Mouse (Mus musculus): ENCODE results near the gene Mrps15. TPM values are rescaled to one million over a fixed set of nuclear protein-coding genes. Genes with fewer than 3 reads are reported as not detected.
"Not testable (repeated sequence)": the region's sequence is repeated elsewhere in the genome, so short reads cannot be mapped to it uniquely, and the experiment has no call there.

The Mrps15 gene
- polyA plus RNA-seq, 1 experiment: 98.1 TPM

DNA sequence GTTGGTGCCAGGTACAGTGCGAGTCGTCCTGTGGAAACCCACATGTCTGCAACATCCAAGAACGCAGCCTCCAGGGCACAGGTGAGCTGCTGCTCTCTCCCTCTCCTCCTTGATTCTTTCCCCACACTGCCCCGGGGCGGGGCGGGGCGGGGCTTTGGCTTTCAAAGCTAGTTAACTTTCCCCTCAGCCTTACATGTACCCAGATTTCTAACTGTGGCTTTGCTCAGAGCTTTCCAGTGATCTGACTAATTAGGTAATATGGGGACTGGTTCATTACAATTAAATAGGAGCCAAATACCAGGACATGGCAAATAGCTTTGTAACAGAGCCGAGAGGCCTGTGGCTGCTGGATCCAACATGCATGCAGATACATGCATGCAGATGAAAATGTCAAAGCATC lies 37.7 kb downstream of the Mrps15 start:
- TF ChIP-seq POLR2A (IDR thresholded peaks at IDR 0.05; ENCODE audit: borderline replicate concordance, control insufficient read depth, low read depth, low read length): no peak
- no peak for TF ChIP-seq CTCF (IDR thresholded peaks at IDR 0.05; ENCODE audit: control insufficient read depth, insufficient read depth, low read length)
- 75% methylated on average over 8 of the region's 8 CpGs for WGBS

DNA sequence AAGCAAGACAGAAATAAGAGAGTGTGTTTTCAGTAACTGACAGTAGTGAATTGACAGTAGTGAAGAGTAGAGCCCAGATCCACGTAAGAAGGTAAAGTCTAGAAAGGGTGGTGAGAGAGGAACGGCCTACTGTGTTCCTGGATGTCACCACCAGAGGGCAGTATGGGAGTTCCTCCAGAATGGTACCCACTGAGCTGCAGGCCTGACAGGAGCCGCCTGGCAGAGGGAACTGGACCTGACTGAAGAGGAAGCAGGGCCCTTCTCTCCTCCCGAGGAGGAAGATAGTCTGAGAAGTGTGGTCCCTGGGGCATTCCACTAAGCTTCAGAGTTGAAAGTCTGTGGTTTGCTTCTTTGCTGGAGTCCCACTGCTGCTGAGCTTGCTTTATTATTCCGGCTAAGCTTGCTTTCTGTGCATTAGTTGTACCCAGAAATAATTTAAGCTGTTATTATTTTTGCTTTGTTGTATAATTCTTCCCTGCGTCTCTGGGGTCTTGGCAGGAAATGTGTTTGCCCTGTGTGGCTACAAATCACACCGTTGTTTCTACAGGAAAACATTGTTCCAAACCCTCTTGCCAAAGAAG lies 39.4 kb downstream of the Mrps15 start:
- TF ChIP-seq CTCF (IDR thresholded peaks at IDR 0.05; ENCODE audit: control insufficient read depth, insufficient read depth, low read length) (peak; percentile 97), POLR2A (IDR thresholded peaks at IDR 0.05; ENCODE audit: borderline replicate concordance, control insufficient read depth, low read depth, low read length) (no peak)
- Histone ChIP-seq H3K27ac (ENCODE audit: control insufficient read depth, insufficient read depth, low read depth, low read length, poor library complexity) (no peak overlapping the region), H3K4me3 (replicated peaks; ENCODE audit: control insufficient read depth, low read depth, low read length) (no peak overlapping the region), H3K4me1 (ENCODE audit: control insufficient read depth, insufficient read depth, low read length) (no peaks in the 10 kb centered on the region; the same call in 1 of the 2 replicates)
- WGBS: 7% methylated on average over 7 of the region's 7 CpGs

More for the DNA sequence above, 37.7 kb downstream of the Mrps15 start:
- Histone ChIP-seq H3K4me1 (ENCODE audit: control insufficient read depth, insufficient read depth, low read length) (no peaks in the 10 kb centered on the region), H3K4me3 (replicated peaks; ENCODE audit: control insufficient read depth, low read depth, low read length) (no peak overlapping the region), H3K27ac (ENCODE audit: control insufficient read depth, insufficient read depth, low read depth, low read length, poor library complexity) (no peak overlapping the region)

DNA sequence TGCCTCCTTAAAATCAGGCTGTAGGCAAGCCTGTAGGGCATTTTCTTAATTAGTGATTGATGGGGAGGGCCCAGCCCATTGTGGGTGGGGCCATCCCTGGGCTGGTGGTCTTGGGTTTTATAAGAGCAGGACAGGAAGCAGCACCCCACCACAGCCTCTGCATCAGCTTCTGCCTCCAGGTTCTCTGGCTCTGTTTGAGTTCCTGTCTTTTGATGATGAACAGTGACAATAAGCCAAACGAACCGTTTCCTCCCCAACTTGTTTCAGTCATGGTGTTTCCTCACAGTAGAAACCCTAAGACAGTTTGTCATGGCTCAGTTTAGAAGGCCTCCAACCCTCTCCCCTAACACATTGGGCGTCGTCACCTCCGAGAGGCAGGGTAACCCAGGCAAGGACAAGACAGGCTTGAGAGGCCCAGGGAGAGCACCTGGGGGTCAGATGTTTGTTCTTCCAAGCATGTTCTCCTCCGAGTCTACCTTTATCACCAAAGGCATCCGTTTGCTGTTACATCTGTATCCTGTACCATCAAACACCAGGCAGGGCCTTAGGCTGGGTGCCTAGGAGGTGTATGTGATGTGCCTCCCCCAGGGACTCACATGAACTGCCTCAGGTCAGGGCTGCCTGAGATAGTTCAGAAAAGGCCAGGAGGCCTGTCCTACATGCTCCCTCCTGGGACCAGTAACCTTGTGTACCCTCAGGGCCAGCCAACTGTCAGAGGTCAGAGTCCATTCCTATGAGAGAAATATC lies 43.5 kb downstream of the Mrps15 start:
- no peak overlapping the region for H3K27ac ChIP-seq (ENCODE audit: control insufficient read depth, insufficient read depth, low read depth, low read length, poor library complexity)
- WGBS: 37% methylated on average over 7 of the region's 7 CpGs
- no peaks in the 10 kb centered on the region; the same call in 1 of the 2 replicates for H3K4me1 ChIP-seq (ENCODE audit: control insufficient read depth, insufficient read depth, low read length)
- no peak for TF ChIP-seq CTCF (IDR thresholded peaks at IDR 0.05; ENCODE audit: control insufficient read depth, insufficient read depth, low read length)
- TF ChIP-seq POLR2A (IDR thresholded peaks at IDR 0.05; ENCODE audit: borderline replicate concordance, control insufficient read depth, low read depth, low read length): no peak
- no peak overlapping the region for H3K4me3 ChIP-seq (replicated peaks; ENCODE audit: control insufficient read depth, low read depth, low read length)

DNA sequence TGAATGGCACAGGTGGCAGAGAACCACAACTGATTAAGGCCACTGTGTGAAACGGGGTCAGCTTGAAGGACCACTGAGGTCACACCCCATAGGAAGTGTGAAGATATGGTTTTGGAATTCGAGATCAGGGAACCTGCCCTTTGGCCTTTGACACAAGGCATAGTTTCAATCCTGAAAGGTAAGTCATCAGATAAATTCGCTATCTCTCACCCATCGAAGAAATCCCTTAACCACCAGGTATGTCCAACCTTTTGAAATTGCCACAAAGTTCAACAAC lies 44.1 kb downstream of the Mrps15 start:
- H3K4me1 ChIP-seq (ENCODE audit: control insufficient read depth, insufficient read depth, low read length): no peaks in the 10 kb centered on the region; the same call in 1 of the 2 replicates
- no peak overlapping the region for H3K27ac ChIP-seq (ENCODE audit: control insufficient read depth, insufficient read depth, low read depth, low read length, poor library complexity)
- H3K4me3 ChIP-seq (replicated peaks; ENCODE audit: control insufficient read depth, low read depth, low read length): no peak overlapping the region
- WGBS: 70% methylated on average over 4 of the region's 4 CpGs
- TF ChIP-seq CTCF (IDR thresholded peaks at IDR 0.05; ENCODE audit: control insufficient read depth, insufficient read depth, low read length) (no peak), POLR2A (IDR thresholded peaks at IDR 0.05; ENCODE audit: borderline replicate concordance, control insufficient read depth, low read depth, low read length) (no peak)

DNA sequence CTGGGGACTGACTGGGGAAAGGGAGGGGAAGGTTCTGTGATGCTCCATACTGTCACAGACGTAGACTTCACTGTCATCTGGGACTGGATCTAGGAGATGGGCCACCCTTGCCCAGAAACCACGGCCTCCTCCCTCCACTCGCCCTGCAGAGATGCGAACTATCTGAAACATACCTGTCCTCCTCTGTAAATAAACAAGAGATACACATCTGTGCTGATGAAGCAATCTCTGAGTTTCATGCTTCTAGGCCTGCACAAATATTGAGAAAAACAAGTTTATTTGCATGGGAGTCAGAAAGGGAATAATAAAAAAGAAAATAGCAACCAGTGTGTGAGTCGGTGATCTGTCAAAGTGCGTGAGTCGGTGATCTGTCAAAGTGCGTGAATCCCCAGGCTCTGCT lies 45.1 kb downstream of the Mrps15 start:
- no peak for TF ChIP-seq POLR2A (IDR thresholded peaks at IDR 0.05; ENCODE audit: borderline replicate concordance, control insufficient read depth, low read depth, low read length)
- no peak for TF ChIP-seq CTCF (IDR thresholded peaks at IDR 0.05; ENCODE audit: control insufficient read depth, insufficient read depth, low read length)
- Histone ChIP-seq H3K27ac (ENCODE audit: control insufficient read depth, insufficient read depth, low read depth, low read length, poor library complexity) (no peak overlapping the region), H3K4me1 (ENCODE audit: control insufficient read depth, insufficient read depth, low read length) (no peaks in the 10 kb centered on the region; the same call in 1 of the 2 replicates), H3K4me3 (replicated peaks; ENCODE audit: control insufficient read depth, low read depth, low read length) (no peak overlapping the region)
- whole genome bisulfite sequencing: 84% methylated on average over 8 of the region's 8 CpGs

DNA sequence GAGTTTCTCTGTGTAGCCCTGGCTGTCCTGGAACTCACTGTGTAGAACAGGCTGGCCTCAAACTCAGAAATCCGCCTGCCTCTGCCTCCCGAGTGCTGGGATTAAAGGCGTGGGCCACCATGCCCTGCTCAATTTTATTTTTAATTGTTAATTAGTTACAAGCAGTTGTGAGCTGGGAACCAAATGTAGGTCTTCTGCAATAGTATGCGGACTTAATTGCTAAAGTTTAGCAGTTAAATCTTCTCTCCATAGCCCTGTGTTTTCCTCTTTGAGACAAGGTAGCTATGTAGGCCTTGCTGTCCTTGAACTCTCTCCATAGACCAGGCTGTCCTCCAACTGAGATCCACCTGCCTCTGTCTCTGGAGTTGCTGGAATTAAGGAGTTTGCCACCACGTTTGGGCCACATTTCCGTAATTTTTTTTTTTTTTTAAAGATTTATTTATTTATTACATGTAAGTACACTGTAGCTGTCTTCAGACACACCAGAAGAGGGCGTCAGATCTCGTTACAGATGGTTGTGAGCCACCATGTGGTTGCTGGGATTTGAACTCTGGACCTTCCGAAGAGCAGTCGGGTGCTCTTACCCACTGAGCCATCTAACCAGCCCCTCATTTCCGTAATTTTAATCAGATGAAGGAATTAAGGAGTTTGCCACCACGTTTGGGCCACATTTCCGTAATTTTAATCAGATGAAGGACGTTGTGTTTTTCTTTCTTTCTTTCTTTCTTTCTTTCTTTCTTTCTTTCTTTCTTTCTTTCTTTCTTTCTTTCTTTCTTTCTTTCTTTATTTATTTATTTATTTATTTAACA lies 49.1 kb downstream of the Mrps15 start:
- not testable (repeated sequence) for H3K4me1 ChIP-seq (ENCODE audit: control insufficient read depth, insufficient read depth, low read length); H3K27ac ChIP-seq (ENCODE audit: control insufficient read depth, insufficient read depth, low read depth, low read length, poor library complexity)
- H3K4me3 ChIP-seq (replicated peaks; ENCODE audit: control insufficient read depth, low read depth, low read length): peak overlapping the region; percentile 73
- 35% methylated on average over 14 of the region's 14 CpGs for WGBS

DNA sequence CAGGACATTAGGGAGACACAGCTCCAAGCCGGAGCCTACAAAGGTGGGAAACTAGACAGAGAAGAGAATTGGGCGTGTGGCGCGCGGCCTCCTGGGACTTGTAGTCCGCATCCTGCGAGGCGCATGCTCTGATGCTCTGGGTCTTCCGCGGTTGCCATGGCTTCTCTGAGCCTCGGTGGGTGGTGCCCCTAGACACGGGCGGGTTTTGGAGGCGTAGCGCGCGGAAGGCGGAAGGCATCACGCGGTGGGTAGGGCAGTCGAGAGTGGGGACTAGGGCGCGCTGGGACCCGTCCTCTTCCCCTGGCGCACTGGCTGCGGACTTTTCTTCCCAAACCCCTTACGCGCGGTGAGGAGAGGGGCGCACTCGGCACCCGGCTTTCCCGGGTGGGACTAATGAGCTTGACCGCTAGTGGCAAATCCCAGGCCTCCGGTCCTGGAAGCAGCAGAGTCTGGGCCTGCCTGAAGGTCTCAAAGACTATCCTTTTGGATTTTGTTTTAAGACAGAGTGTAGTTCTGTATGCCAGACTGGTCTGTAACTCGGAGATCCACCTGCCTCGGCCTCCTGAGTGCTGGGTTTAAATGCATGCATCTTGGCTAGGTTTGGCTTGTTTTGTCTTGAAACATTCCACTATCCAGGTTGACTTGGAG lies 49.9 kb downstream of the Mrps15 start, which contains the start of gene Lsm10:
Lsm10 (plus strand) TSS at position 160 of the 648 bp plus-strand sequence.
- H3K4me3 ChIP-seq (replicated peaks; ENCODE audit: control insufficient read depth, low read depth, low read length): peak within 1 kb of the TSS; percentile 73
- under 1% methylated on average over 37 of the region's 37 CpGs for WGBS
- TF ChIP-seq POLR2A (IDR thresholded peaks at IDR 0.05; ENCODE audit: borderline replicate concordance, control insufficient read depth, low read depth, low read length) (peak; percentile 92; the same call in 1 of the 2 replicates), CTCF (IDR thresholded peaks at IDR 0.05; ENCODE audit: control insufficient read depth, insufficient read depth, low read length) (peak; percentile 11; the same call in 1 of the 2 replicates)
- peak within 1 kb of the TSS; percentile 68 for H3K27ac ChIP-seq (ENCODE audit: control insufficient read depth, insufficient read depth, low read depth, low read length, poor library complexity)
- peaks cover 2% of the 10 kb centered on the region; the same call in 1 of the 2 replicates for H3K4me1 ChIP-seq (ENCODE audit: control insufficient read depth, insufficient read depth, low read length)

Measured in bone marrow, adult 2 months (tissue).